Mouse (Mus musculus): ENCODE measurements around the gene Olfr1243.
"Not testable (repeated sequence)": the region's sequence is repeated elsewhere in the genome, so short reads cannot be mapped to it uniquely, and the experiment has no call there.

The Olfr1243 gene

DNA sequence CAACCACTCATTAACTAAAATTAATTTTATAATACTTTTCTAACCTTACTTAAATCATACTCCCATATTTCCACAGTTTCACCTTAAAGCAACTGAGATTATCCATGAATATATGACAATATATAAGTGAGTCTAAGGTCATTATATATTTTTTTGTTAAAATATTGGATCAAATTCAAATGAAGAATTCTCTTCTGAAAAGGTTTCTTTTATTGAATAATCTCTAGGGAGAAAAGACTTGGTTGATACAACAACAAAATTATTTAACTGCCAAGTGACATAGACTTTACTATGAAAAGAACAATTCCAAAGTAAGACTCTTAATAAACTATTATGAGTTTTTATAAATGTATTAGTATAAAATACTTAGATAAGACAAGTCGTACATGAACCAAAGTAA is at the start of gene Olfr1243:
Gene Olfr1243 (minus strand): TSS at position 101 of the 400 bp plus-strand sequence.
- no peak for DNase-seq (ENCODE audit: low spot score in 2 of 2)

DNA sequence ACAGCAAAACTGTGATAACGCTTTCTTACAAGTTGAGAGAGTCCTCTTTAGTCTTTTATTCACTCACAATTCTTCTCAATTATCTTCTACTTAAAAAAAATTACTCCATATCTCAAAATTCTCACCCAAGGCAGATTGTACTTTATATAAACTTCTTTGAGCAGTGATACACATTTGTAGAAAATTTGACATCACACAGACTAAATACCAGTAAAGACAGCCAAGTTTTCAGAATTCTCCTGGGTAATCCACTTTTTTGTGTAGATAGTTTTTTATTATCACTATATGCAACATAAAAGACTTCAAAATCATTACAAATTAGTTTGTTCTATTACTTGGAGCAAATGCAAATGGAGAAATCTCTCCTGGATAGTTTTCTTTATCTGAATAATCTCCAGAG is 47.1 kb upstream of the Olfr1243 start, which contains the start of gene Olfr1245:
Gene Olfr1245 (minus strand): TSS at position 101 of the 400 bp plus-strand sequence.
- DNase-seq (ENCODE audit: low spot score in 2 of 2) = no peak

DNA sequence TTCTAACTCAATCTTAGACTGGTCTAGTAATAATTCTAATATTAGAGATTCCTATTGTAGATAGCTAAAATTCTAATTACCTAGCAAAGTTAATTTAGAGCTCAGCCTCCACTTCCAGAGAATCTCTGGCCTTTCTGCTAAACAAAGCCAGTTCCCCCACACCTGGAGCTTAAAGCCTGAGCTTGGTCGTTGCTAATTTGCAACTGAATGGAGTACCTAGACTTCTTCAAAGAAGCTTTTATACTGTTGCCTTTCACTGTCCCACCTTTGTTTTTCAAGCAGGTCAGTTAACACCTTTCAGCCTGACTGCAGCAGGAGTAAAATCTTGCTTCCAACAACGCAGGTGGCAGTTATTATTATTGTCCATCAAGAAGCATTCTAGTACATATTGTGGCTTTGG is 31.4 kb upstream of the Olfr1243 start:
- not testable (repeated sequence) for DNase-seq (ENCODE audit: low spot score in 2 of 2)

DNA sequence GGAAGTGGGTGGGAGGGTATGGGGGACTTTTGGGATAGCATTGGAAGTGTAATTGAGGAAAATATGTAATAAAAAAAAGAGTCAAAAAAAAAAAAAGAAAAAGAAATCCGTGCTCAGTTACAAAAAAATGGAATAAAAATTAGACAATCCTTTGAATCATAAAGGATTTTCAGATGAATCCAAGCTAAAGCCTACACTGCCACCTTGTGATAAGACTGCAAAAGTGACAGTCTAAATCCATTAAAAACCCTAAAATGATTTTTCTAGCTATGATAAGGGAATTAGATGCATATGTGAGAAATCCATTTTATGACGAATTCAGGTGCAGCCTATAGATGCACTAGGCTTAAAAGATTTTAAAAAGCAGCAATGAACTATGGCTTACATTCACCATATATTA is 13.2 kb upstream of the Olfr1243 start:
- DNase-seq (ENCODE audit: low spot score in 2 of 2) = no peak

DNA sequence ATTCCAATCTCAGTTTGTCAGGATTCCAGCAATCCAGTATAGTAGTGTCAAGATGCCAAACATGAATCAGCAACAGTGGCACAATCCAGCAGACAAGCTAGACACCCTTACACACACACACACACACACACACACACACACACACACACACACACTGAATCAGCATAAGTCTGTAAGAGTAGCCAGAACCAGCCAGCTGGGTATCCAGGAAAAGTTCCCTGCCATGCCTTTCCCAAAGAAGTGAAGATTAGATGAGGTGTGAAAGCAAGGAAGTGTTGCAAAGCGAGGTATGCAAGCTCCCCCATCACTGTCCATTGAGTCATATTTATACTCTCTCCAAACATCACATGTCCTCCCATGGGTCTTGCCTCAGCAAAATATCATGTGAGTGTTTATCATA is 8.6 kb upstream of the Olfr1243 start:
- DNase-seq (ENCODE audit: low spot score in 2 of 2) = no peak

DNA sequence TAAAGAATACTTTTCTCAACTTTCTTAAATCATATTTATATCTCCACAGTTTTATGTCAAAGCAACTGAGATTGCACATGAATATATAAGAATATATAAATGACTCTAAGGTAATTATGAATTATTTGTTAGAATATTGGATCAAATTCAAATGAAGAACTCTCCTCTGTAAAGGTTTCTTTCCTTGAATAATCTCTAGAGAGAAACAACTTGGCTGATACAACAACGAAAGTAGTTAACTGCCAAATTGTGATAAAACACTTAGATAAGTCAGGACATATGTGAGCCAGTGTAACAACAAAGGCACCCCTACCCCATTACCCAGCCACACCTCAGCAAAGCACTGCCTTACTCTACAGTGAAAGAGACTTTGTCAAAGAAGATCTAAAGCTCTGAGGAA is 33.1 kb downstream of the Olfr1243 start, which contains the start of gene Olfr1242:
Gene Olfr1242 (minus strand): TSS at position 101 of the 400 bp plus-strand sequence.
- no peak for DNase-seq (ENCODE audit: low spot score in 2 of 2)

DNA sequence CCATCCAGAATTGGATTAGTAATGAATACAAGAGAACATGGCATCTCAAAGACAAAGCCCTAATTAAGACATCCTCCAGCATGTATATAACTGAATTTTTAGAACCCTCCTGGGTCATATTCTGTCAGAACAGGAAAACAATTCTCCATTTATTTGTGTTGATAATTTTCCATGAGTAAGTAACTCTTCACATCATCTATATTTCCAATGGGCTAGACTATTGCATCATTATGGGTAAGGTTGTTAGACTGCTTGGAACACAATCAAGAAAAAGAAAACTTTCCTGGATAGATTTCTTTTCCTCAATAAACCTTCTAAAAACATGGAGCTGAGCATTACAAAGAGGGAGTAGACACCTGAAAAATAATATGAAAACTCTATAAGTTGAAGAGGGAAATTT is 44.3 kb downstream of the Olfr1243 start, which contains the start of gene Olfr1241:
Gene Olfr1241 (minus strand): TSS at position 101 of the 400 bp plus-strand sequence.
- no peak for DNase-seq (ENCODE audit: low spot score in 2 of 2)

Measured in spleen, postnatal 14 days (tissue).